7 mouse cellular contexts compared by ENCODE assay signal in the genomic region with DNA sequence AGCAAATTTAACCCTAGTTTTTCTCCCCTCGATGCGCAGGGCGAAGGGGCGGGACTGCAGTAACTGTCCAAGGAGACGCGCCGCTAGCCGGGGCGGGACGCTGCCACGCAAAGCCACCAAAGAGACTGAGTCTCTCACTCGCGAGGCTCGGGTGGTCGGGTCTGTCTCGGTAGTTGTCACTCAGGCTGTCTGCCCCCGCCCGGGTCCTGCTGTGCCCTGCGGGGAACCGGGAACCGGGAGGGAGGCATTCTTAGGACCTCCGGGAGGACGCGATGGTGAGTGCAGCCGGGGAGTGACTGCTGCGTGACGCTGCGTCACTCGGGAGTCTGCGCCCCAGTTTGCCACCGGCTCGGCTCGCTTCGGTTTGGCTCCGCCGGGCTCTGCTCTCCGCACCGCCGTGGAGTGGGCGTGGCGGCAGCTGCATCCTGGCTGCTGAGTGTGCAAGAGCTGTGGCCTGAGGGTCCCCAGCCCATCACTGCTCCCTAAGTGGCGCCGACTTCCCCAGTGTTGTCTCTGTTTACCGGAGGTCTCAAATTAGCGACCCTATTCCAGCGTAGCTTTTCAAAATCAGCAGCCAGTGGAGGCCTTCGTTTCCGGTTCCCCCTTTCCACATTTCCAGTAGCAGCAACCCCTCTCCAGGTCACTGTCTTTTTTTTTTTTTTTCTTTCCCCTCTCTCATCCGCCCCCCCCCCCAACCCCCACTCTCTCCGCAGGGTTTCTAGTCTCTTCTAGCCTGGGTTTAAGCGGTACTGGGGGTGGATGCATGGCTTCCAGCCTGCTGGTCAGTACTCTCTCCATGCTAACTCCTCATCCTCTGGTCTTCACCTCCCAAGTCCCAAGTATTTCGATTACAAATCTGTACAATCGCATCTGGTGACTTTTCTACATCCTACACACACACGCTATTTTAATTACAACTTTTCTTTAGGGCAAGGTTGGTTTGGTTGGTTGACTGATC. TPM values are rescaled to one million over a fixed set of nuclear protein-coding genes. Genes with fewer than 3 reads are reported as not detected.
DNase-seq lines count a peak whose midpoint lies in the region; TF ChIP-seq lines count a peak whose summit lies in the region.

No protein-coding gene starts in this region.

- DNase-seq in ES-E14 (ENCODE audit: low read depth, low spot score), result no peak
- peak; percentile 75 for DNase-seq in adrenal gland, postnatal 14 days
- DNase-seq in heart, postnatal 36 days, result peak; percentile 17 to 25
- peak; percentile 56 to 68 for DNase-seq in layer of hippocampus, postnatal 36 days
- peak; percentile 41 to 54 for DNase-seq in lung, postnatal 4 days
- DNase-seq in right cerebral cortex, postnatal 14 days, result peak; percentile 65

- H3K4me1 ChIP-seq in ES-E14 (ENCODE audit: control insufficient read depth in 2 of 2, insufficient read depth in 2 of 2, low read length in 2 of 2, poor library complexity in 1 of 2), result peaks cover 0 to 4% of the 10 kb centered on the region in 2 experiments; a peak in 1 of 4 replicates
- H3K4me1 ChIP-seq in embryonic fibroblast, embryonic 13.5 days (ENCODE audit: control insufficient read depth, insufficient read depth, low read length), result no peaks in the 10 kb centered on the region

- no peak overlapping the region for H3K27ac ChIP-seq in ES-E14 (ENCODE audit: insufficient read depth, low read depth, low read length, poor library complexity, severe bottlenecking)
- H3K27ac ChIP-seq in embryonic fibroblast, embryonic 13.5 days (ENCODE audit: insufficient read depth, low read length), result no peak overlapping the region

- peak; percentile 59 for TF ChIP-seq POLR2A in embryonic fibroblast, embryonic 13.5 days (IDR thresholded peaks at IDR 0.05; ENCODE audit: low read depth, low read length)

- in situ Hi-C loops in ES-E14 (cut with MboI; ENCODE audit: low sequenced_read_pairs in 2 of 2, unreplicated experiment in 2 of 2), result no loop called here

- H3K4me3 ChIP-seq in ES-E14 (ENCODE audit: insufficient read depth in 1 of 2, low read depth in 1 of 2, low read length in 2 of 2, poor library complexity in 1 of 2, severe bottlenecking in 1 of 2), result peak overlapping the region; percentile 67 to 70
- H3K4me3 ChIP-seq in embryonic fibroblast, embryonic 13.5 days (ENCODE audit: insufficient read depth, low read length), result peak overlapping the region; percentile 57

- no peak for TF ChIP-seq CTCF in embryonic fibroblast, embryonic 13.5 days (IDR thresholded peaks at IDR 0.05; ENCODE audit: borderline replicate concordance, insufficient read depth, low read length)

- no peaks in the 10 kb centered on the region for H3K36me3 ChIP-seq in ES-E14 (ENCODE audit: control insufficient read depth, insufficient read depth, low read length, poor library complexity, severe bottlenecking)

- peak overlapping the region; percentile 45 for H3K9ac ChIP-seq in ES-E14 (ENCODE audit: insufficient read depth, low read depth, low read length, poor library complexity, severe bottlenecking)

- H3K9me3 ChIP-seq in ES-E14 (ENCODE audit: control insufficient read depth, insufficient read depth, low read depth, low read length), result no peaks in the 10 kb centered on the region

- intact Hi-C loops in heart, postnatal 36 days (cut with DNase I), result no loop called here

TF ChIP-seq in ES-E14, 5 proteins besides CTCF, POLR2A, EP300 and RAD21:
- peak; percentile 60; the same call in 1 of the 2 replicates for TF ChIP-seq ZNF384 (IDR thresholded peaks at IDR 0.05; ENCODE audit: low read depth, low read length)
- no peak for TF ChIP-seq HCFC1 (IDR thresholded peaks at IDR 0.05; ENCODE audit: borderline replicate concordance, insufficient read depth, low read length)
- 0 out of 2 replicates have a peak, but pooled peaks have one; percentile 35 for TF ChIP-seq MAFK (IDR thresholded peaks at IDR 0.05; ENCODE audit: insufficient read depth, low read depth, low read length)

RNA-seq across cellular contexts. Expression of a gene that starts 8.3 kb away (rescaled TPM):
- 27.3 and 34.7 TPM in 2 replicates for total RNA-seq in ES-E14 (2012; rRNA removed)
- total RNA-seq in adrenal gland, postnatal 14 days (2021), result 47.7 and 51.8 TPM in 2 replicates
- polyA plus RNA-seq in embryonic fibroblast, embryonic 13.5 days (2011; ENCODE audit: insufficient read length, low read depth, missing spikeins), result 20.4 and 21.5 TPM in 2 replicates
- total RNA-seq in heart, postnatal 36 days (2021), result 10 to 100 TPM; 48.3 to 52.6 TPM
- total RNA-seq in layer of hippocampus, postnatal 36 days (2021), result 10 to 100 TPM; 44.9 to 47.4 TPM

RNA-seq across cellular contexts. Expression of a gene that starts 22.9 kb away (rescaled TPM):
- total RNA-seq in ES-E14 (2012; rRNA removed), result 0.22 TPM in 1 of 2 replicates, not detected in the other
- total RNA-seq in adrenal gland, postnatal 14 days (2021), result 1.2 and 2.0 TPM in 2 replicates
- not detected in 2 replicates for polyA plus RNA-seq in embryonic fibroblast, embryonic 13.5 days (2011; ENCODE audit: insufficient read length, low read depth, missing spikeins)
- total RNA-seq in heart, postnatal 36 days (2021), result under 1 TPM in 1 of 2 experiments, not detected in 1; 0.22 TPM
- under 1 TPM in 1 of 2 experiments, not detected in 1; 0.38 TPM for total RNA-seq in layer of hippocampus, postnatal 36 days (2021)

RNA-seq across cellular contexts. Expression of a gene that starts 29.5 kb away (rescaled TPM):
- total RNA-seq in ES-E14 (2012; rRNA removed), result 14.6 and 17.3 TPM in 2 replicates
- 30.3 and 39.2 TPM in 2 replicates for total RNA-seq in adrenal gland, postnatal 14 days (2021)
- 3.7 and 5.2 TPM in 2 replicates for polyA plus RNA-seq in embryonic fibroblast, embryonic 13.5 days (2011; ENCODE audit: insufficient read length, low read depth, missing spikeins)
- total RNA-seq in heart, postnatal 36 days (2021), result 1 to 10 TPM; 1.6 to 2.3 TPM
- 1 to 10 TPM in 1 of 2 experiments, under 1 TPM in 1; 0.91 to 1.3 TPM for total RNA-seq in layer of hippocampus, postnatal 36 days (2021)

RNA-seq across cellular contexts. Expression of a gene that starts 48.0 kb away (rescaled TPM):
- total RNA-seq in ES-E14 (2012; rRNA removed), result 72.0 and 85.3 TPM in 2 replicates
- total RNA-seq in adrenal gland, postnatal 14 days (2021), result 66.9 and 74.2 TPM in 2 replicates
- polyA plus RNA-seq in embryonic fibroblast, embryonic 13.5 days (2011; ENCODE audit: insufficient read length, low read depth, missing spikeins), result 65.2 and 69.7 TPM in 2 replicates
- 10 to 100 TPM; 37.1 to 37.8 TPM for total RNA-seq in heart, postnatal 36 days (2021)
- total RNA-seq in layer of hippocampus, postnatal 36 days (2021), result 10 to 100 TPM; 53.5 to 57.9 TPM
